Mouse (Mus musculus) heart, embryonic 11.5 days (tissue): ENCODE data around the gene Gpr142. TPM values are rescaled to one million over a fixed set of nuclear protein-coding genes. Genes with fewer than 3 reads are reported as not detected.

Experiments
- ATAC-seq: fragments of 200-750 bp; cut with Nextera tagmentation; replicated peaks from 2 replicates; pipeline ENCODE4 v1.8.0; 2017; ENCODE audit warnings: moderate library complexity; ENCODE audit not compliant: insufficient number of reproducible peaks, low FRiP score, low TSS enrichment
- H3K27ac ChIP-seq: fragments of 300-500 bp; sonication (generic); 2 replicates; pipeline ENCODE4 v1.5.1; 2014; ENCODE audit warnings: mild to moderate bottlenecking, low read depth, low read length
- H3K27me3 ChIP-seq: fragments of 300-500 bp; sonication (generic); 2 replicates; pipeline ENCODE4 v1.6.1; 2014; ENCODE audit warnings: mild to moderate bottlenecking, low read length, mixed read lengths; ENCODE audit not compliant: control insufficient read depth, insufficient read depth
- H3K36me3 ChIP-seq: fragments of 300-500 bp; sonication (generic); 2 replicates; pipeline ENCODE4 v1.6.1; 2014; ENCODE audit warnings: mild to moderate bottlenecking, low read length, moderate library complexity, mixed read lengths; ENCODE audit not compliant: control insufficient read depth, insufficient read depth
- H3K4me1 ChIP-seq: fragments of 300-500 bp; sonication (generic); 2 replicates; pipeline ENCODE4 v1.6.1; 2014; ENCODE audit warnings: low read length; ENCODE audit not compliant: control insufficient read depth, insufficient read depth
- H3K4me2 ChIP-seq: fragments of 300-500 bp; sonication (generic); 2 replicates; pipeline ENCODE4 v1.6.1; 2014; ENCODE audit warnings: mild to moderate bottlenecking, moderate library complexity
- H3K4me3 ChIP-seq: fragments of 300-500 bp; sonication (generic); 2 replicates; pipeline ENCODE4 v1.5.1; 2014; ENCODE audit warnings: low read depth, low read length
- H3K9ac ChIP-seq: fragments of 300-500 bp; sonication (generic); 2 replicates; pipeline ENCODE4 v1.6.1; 2014; ENCODE audit warnings: mild to moderate bottlenecking, low read depth, low read length, moderate library complexity
- H3K9me3 ChIP-seq: fragments of 300-500 bp; sonication (generic); replicated peaks from 2 replicates; pipeline ENCODE4 v1.6.1; 2016; ENCODE audit warnings: low read length; ENCODE audit not compliant: control insufficient read depth
- WGBS: fragments of 180-500 bp; shearing (Covaris S2); extraction: QIAGEN DNeasy Blood & Tissue Kit; methylation state at CpG from one replicate; pipeline ENCODE4 v1.1.7; 2014; ENCODE audit not compliant: insufficient replicate concordance; 5-methylcytosine and 5-hydroxymethylcytosine counted together
- polyA plus RNA-seq: library from polyadenylated mRNA; unstranded; fragments of >200 nt; fragmentation: Nextera tagmentation; extraction: Ambion mirVana; gene quantifications from 2 replicates; pipeline ENCODE4 v1.2.1, GENCODE M21; 2014

Gpr142 gene
- polyA plus RNA-seq, 1 experiment from 2014 or later = not detected

DNA sequence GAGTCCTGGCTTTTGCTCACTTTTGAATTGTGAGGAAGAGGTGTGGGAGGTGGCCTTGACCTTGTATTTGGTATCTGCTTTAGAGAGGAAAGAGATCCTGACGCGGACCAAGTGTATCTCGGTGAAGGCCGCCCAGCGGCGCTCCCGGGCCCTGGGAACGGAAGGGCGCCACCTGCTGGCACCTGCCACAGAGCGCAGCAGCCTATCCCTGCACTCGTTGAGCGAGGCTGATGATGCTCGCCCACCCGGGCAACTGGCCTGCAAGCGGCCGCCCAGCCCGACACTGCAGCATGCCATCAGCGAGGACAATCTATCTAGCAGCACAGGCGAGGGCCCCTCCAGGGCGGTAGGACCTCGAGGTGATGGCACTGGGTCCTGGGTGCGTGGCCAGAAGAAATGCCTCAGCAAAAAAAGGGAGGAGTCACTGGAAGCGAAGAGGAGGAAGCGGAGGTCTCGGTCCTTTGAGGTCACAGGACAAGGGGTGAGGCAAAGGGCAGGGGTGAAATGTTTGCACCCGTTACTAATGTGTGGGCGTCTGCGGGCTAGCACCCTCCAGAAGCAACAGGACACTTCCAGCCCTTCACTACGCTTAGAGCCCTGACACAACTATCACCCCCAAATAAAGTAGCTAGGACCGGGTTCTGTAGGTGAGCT is 9.5 kb upstream of the Gpr142 start:
- no peak for ATAC-seq
- WGBS = 10% methylated on average over 30 of the region's 30 CpGs
- no peak overlapping the region for H3K9ac ChIP-seq
- H3K36me3 ChIP-seq = no peaks in the 10 kb centered on the region
- peak overlapping the region; percentile 51 for H3K4me2 ChIP-seq
- H3K4me3 ChIP-seq = no peak overlapping the region
- peaks cover 98% of the 10 kb centered on the region for H3K27me3 ChIP-seq
- H3K4me1 ChIP-seq = peaks cover 9% of the 10 kb centered on the region; the same call in 1 of the 2 replicates
- H3K27ac ChIP-seq = no peak overlapping the region
- H3K9me3 ChIP-seq = no peaks in the 10 kb centered on the region

DNA sequence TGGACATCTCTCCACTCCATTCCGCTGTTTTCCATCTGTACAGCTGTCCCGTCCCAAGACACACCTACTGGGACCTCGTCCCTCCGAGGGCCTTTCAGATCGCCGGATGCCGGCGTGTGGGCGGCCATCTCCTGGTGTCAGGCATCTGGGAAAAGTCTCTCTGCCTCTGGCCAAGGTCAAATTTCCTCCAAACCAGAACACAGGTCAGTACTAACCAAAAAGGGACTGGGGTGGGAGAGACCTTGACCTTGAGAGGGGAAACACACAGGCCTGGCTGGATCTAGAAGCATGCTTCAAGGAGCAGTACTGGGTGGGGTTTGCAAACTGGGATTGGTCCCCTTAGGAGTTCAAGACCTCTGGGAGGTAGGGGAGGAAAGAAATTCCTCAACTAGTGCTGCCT is 9.0 kb upstream of the Gpr142 start:
- Histone ChIP-seq H3K9ac (no peak overlapping the region), H3K4me2 (no peak overlapping the region), H3K9me3 (no peaks in the 10 kb centered on the region), H3K27me3 (peaks cover 98% of the 10 kb centered on the region), H3K27ac (no peak overlapping the region), H3K36me3 (no peaks in the 10 kb centered on the region), H3K4me3 (no peak overlapping the region), H3K4me1 (peaks cover 9% of the 10 kb centered on the region; the same call in 1 of the 2 replicates)
- WGBS = 46% methylated on average over 9 of the region's 9 CpGs
- ATAC-seq = no peak

DNA sequence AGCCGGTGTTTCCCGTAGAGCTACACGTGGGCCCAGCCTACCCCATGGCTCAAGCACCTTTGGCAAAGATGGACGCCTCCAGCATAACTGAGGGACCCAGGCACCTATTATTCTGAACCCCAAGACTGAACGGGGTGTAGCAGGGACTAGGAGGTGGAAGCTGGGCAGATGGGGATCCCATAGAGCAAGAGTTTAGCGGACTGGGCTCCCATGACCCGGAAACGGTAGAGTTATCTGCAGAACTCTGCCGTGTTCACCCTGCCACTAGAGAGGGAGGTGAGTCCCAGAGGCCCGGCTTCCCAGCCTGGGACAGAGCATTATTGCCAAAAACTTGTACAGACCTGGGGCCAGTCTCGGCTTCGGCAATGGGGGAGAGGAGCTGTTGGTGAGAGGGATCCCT is 8.6 kb upstream of the Gpr142 start:
- H3K27ac ChIP-seq = no peak overlapping the region
- H3K36me3 ChIP-seq = no peaks in the 10 kb centered on the region
- H3K4me1 ChIP-seq = peaks cover 10% of the 10 kb centered on the region; the same call in 1 of the 2 replicates
- no peak overlapping the region for H3K4me3 ChIP-seq
- 54% methylated on average over 12 of the region's 12 CpGs for WGBS
- H3K27me3 ChIP-seq = peaks cover 95% of the 10 kb centered on the region
- H3K9me3 ChIP-seq = no peaks in the 10 kb centered on the region
- H3K9ac ChIP-seq = no peak overlapping the region
- H3K4me2 ChIP-seq = no peak overlapping the region
- ATAC-seq = no peak

DNA sequence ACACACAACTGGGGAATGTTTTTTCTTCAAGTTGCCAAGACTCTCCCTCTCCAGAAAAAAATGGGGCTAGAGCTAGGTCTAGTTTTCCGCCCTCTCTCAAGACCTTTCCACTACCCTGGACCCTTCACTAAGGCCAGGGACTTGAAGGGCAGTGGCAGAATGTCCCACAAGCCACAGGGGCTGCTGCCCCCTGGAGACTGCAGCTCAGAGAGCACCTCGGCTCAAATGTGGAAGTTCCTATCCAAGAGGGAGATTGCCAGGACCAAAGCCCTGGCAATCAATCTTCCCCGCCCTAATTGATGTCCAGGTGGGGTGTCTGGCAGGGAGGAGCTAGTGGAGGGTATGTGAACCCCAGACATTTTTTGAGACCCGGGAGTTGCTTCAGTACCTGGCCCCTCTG is 7.9 kb upstream of the Gpr142 start:
- Histone ChIP-seq H3K4me2 (no peak overlapping the region), H3K36me3 (no peaks in the 10 kb centered on the region), H3K4me3 (no peak overlapping the region), H3K27ac (no peak overlapping the region), H3K9ac (no peak overlapping the region), H3K27me3 (peaks cover 89% of the 10 kb centered on the region), H3K9me3 (no peaks in the 10 kb centered on the region), H3K4me1 (peaks cover 16% of the 10 kb centered on the region; the same call in 1 of the 2 replicates)
- ATAC-seq = no peak
- WGBS = 19% methylated on average over 4 of the region's 4 CpGs

DNA sequence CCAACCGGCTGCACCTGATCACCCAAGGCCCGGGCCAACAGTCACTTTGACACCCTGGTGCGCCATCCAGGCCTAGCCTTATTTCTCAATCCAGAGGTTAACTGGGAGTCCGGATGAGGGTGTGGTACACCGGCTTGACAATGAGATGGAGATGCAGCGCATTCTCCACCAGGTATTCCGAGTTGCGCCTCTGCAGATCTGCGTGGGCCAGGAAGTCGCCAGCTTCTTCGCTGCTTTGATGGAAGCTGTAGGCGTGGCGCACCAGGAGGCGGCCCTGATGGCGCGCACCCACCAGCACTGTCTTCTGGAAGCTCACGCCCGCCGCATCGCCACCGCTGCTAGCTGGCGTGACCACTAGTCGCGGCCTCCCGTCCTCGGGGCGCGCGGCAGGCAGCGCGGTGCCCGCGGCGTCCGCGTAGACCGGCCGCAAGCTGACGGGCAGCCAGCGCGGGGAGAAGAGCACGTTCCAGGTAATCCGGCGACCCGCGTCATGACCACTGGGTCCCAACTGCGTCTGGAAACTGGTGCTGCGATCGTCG is 7.3 kb upstream of the Gpr142 start:
- Histone ChIP-seq H3K27ac (no peak overlapping the region), H3K9me3 (no peaks in the 10 kb centered on the region), H3K4me2 (peak overlapping the region; percentile 84), H3K4me3 (peak overlapping the region; percentile 48), H3K9ac (peak overlapping the region; percentile 46; the same call in 1 of the 2 replicates), H3K4me1 (peaks cover 17% of the 10 kb centered on the region; the same call in 1 of the 2 replicates), H3K36me3 (no peaks in the 10 kb centered on the region), H3K27me3 (peaks cover 83% of the 10 kb centered on the region)
- no peak for ATAC-seq
- WGBS = 2% methylated on average over 50 of the region's 50 CpGs

DNA sequence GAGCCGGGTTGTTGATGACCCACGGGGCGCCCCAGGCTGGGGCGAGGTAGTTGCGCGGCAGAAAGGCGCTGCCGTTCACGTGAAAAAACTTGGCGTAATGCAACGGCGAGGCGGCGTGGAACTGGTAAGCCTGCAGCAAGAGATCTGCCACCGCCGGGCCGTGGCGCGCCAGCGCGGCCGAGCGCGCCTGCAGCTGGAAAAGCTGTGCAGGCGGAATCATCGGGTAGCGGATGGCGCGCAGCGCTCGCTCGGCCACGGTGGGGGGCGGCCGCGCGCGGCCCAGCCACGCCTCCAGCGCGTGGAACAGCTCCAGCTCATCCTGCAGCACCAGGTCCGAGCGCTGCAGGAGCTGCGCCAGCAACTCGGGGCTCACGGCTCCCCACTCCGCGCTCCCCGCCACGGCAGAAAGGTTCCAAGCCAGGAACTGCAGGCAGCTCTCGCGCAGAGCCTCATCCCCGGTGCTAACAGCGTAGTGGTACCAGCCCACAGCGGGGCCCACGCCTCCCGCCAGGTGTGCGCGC is 6.8 kb upstream of the Gpr142 start:
- no peak overlapping the region for H3K27ac ChIP-seq
- H3K9me3 ChIP-seq = no peaks in the 10 kb centered on the region
- H3K27me3 ChIP-seq = peaks cover 79% of the 10 kb centered on the region
- ATAC-seq = no peak
- peaks cover 17% of the 10 kb centered on the region; the same call in 1 of the 2 replicates for H3K4me1 ChIP-seq
- H3K4me2 ChIP-seq = peak overlapping the region; percentile 84
- peak overlapping the region; percentile 48 for H3K4me3 ChIP-seq
- no peaks in the 10 kb centered on the region for H3K36me3 ChIP-seq
- WGBS = under 1% methylated on average over 58 of the region's 59 CpGs
- H3K9ac ChIP-seq = peak overlapping the region; percentile 46; the same call in 1 of the 2 replicates

DNA sequence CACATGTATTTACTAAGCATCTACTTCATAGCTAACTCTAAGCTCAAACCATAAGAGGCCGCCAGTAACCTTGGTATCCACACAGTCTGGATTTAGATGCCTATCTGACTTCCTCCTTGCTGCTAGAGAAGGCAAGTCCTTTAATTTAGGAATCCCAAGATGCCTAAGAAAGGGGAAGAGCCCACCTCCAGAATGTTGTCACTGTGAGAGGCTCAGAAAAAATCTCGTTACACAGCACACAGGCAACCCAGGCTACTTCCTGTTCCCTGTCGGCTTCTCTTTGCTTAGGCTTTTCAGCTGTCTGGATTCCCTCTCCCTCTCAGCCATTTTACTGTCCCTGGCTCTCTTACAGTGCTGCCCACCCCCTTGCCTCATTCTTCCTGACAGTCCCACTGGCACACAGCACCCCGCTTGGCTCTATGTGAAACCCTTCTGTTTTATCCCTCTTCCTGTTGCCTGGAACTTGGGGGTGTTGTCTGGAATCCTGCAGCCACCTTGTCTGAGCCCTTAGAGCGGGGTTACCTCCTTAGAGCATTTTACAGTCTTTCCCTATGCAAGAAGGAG is 5.7 kb upstream of the Gpr142 start:
- no peak for ATAC-seq

DNA sequence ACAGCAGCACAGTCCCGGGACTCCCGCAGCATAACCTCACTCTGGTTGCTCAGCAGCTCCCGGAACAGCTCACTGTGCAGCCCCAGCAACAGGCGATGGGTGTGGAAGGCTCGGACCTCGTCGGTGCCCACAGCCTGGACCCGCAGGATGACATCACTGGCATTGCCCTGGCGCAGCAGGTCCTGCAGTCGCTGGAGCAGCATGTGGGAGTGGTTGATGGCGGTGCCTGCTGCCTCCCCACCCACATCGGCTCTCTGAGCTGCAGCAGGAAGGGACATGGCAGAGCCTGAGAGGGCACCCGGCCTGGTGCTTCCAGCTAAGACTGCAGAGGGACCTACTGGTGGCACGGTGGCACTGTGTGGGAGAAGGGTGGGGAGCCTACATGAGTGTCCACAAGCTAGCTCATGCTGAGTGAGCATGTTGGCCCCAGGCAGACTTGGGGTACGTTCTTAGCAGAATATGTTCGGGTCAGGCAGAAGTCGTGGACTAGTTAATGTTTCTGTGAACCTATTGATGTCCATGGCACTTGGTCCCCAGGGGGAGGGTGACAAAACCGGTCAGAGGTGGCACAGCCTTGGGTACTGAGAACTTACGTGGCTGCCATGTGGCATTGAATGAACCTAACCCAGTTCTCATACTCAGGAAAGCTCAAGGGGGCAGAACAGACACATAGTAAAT is 4.7 kb upstream of the Gpr142 start:
- no peak overlapping the region for H3K4me2 ChIP-seq
- peaks cover 17% of the 10 kb centered on the region; the same call in 1 of the 2 replicates for H3K4me1 ChIP-seq
- WGBS = 66% methylated on average over 19 of the region's 19 CpGs
- no peak overlapping the region for H3K9ac ChIP-seq
- H3K27ac ChIP-seq = no peak overlapping the region
- no peak overlapping the region for H3K4me3 ChIP-seq
- H3K9me3 ChIP-seq = no peaks in the 10 kb centered on the region
- no peak for ATAC-seq
- peaks cover 59% of the 10 kb centered on the region for H3K27me3 ChIP-seq
- no peaks in the 10 kb centered on the region for H3K36me3 ChIP-seq

More for the DNA sequence above, 5.7 kb upstream of the Gpr142 start:
- H3K27ac ChIP-seq = no peak overlapping the region
- H3K4me1 ChIP-seq = peaks cover 17% of the 10 kb centered on the region; the same call in 1 of the 2 replicates
- peaks cover 69% of the 10 kb centered on the region for H3K27me3 ChIP-seq
- H3K4me2 ChIP-seq = no peak overlapping the region
- no peak overlapping the region for H3K4me3 ChIP-seq
- no peaks in the 10 kb centered on the region for H3K36me3 ChIP-seq
- H3K9me3 ChIP-seq = no peaks in the 10 kb centered on the region
- no peak overlapping the region for H3K9ac ChIP-seq
- 41% methylated on average over 5 of the region's 5 CpGs for WGBS
